Mouse (Mus musculus): Measurements from ENCODE around the gene Zbtb7b. TPM values are rescaled to one million over a fixed set of nuclear protein-coding genes. Genes with fewer than 3 reads are reported as not detected.

Gene Zbtb7b
- total and polyA plus RNA-seq, 2 experiments from 2014 or later: 2.4 to 18.4 TPM

DNA sequence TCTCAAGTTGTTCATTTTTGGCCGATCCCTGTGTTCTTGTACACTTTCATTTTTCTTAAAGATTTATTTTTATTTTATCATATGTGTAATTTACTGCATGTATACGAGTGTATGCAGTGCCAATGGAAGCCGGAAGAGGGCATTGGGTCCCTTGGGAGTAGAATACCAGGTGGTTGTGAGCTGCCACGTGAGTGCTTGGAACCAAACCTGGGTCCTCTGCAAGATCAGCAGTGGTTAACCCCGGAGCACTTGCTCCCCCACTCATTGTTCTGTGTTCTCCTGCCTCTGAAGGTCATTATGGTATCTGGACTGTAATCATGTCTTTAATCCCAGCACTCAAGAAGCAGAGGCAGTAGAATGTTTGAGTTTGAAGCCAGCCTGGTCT, 30.6 kb upstream of the Zbtb7b start:
- Histone ChIP-seq H3K27ac (ENCODE audit: low read depth) (no peak overlapping the region), H3K4me3 (ENCODE audit: low read depth, low read length) (no peak overlapping the region), H3K9ac (replicated peaks; ENCODE audit: low read depth, low read length) (no peak overlapping the region), H3K9me3 (replicated peaks; ENCODE audit: control insufficient read depth, low read length) (no peaks in the 10 kb centered on the region), H3K4me2 (ENCODE audit: low read depth, low read length) (no peak overlapping the region), H3K4me1 (ENCODE audit: control insufficient read depth, insufficient read depth) (peaks cover 12% of the 10 kb centered on the region; the same call in 1 of the 2 replicates), H3K27me3 (ENCODE audit: control insufficient read depth, insufficient read depth, low read length) (no peaks in the 10 kb centered on the region), H3K36me3 (replicated peaks; ENCODE audit: control insufficient read depth, insufficient read depth, low read length) (peaks cover 44% of the 10 kb centered on the region)
- ATAC-seq (ENCODE audit: insufficient read depth, low read depth) (no peak), DNase-seq (ENCODE audit: low spot score) (no peak)
- no peak for TF ChIP-seq EP300 (IDR thresholded peaks at IDR 0.05; ENCODE audit: low read depth)
- no peak for TF ChIP-seq CTCF (IDR thresholded peaks at IDR 0.05; ENCODE audit: low read depth)
- 73% methylated on average over 5 of the region's 5 CpGs for WGBS

DNA sequence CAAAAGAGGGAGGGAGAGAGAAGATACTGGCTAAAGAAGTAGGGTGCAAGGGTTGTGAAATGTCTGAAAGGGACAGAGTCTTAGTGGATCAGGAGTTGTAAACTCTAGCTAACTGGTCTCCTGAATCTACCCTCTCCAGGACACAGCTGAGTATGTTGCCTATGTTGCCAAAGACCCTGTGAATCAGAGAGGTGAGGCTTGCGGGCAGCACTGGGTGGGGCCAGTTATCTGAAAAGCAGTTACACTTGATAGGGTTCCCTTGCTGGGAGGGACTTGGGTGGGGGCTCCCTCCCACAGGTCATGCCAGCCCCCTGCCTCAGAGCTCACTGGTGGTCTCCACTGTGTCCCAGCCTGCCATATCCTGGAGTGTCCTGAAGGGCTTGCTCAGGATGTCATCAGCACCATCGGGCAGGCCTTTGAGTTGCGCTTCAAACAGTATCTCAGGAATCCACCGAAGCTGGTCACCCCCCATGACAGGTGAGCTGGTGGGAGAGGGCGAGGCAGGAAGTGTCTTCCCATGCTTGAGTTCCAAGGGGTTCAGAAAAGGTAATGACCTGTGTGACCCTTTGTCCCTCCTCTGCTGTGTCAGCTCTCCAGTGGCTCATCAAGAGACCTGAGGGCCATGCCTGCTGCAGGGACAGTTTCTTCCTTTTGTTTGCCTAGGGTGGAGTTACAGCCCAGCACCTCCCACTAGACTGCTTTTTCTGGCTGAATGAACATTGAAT, 30.0 kb upstream of the Zbtb7b start:
- Histone ChIP-seq H3K4me2 (ENCODE audit: low read depth, low read length) (no peak overlapping the region), H3K9ac (replicated peaks; ENCODE audit: low read depth, low read length) (no peak overlapping the region), H3K9me3 (replicated peaks; ENCODE audit: control insufficient read depth, low read length) (no peaks in the 10 kb centered on the region), H3K27me3 (ENCODE audit: control insufficient read depth, insufficient read depth, low read length) (no peaks in the 10 kb centered on the region), H3K4me1 (ENCODE audit: control insufficient read depth, insufficient read depth) (peaks cover 12% of the 10 kb centered on the region; the same call in 1 of the 2 replicates), H3K27ac (ENCODE audit: low read depth) (no peak overlapping the region), H3K4me3 (ENCODE audit: low read depth, low read length) (no peak overlapping the region), H3K36me3 (replicated peaks; ENCODE audit: control insufficient read depth, insufficient read depth, low read length) (peaks cover 44% of the 10 kb centered on the region)
- 85% methylated on average over 5 of the region's 5 CpGs for WGBS
- ATAC-seq (ENCODE audit: insufficient read depth, low read depth) (no peak), DNase-seq (ENCODE audit: low spot score) (no peak)
- TF ChIP-seq CTCF (IDR thresholded peaks at IDR 0.05; ENCODE audit: low read depth) (no peak), EP300 (IDR thresholded peaks at IDR 0.05; ENCODE audit: low read depth) (no peak)

DNA sequence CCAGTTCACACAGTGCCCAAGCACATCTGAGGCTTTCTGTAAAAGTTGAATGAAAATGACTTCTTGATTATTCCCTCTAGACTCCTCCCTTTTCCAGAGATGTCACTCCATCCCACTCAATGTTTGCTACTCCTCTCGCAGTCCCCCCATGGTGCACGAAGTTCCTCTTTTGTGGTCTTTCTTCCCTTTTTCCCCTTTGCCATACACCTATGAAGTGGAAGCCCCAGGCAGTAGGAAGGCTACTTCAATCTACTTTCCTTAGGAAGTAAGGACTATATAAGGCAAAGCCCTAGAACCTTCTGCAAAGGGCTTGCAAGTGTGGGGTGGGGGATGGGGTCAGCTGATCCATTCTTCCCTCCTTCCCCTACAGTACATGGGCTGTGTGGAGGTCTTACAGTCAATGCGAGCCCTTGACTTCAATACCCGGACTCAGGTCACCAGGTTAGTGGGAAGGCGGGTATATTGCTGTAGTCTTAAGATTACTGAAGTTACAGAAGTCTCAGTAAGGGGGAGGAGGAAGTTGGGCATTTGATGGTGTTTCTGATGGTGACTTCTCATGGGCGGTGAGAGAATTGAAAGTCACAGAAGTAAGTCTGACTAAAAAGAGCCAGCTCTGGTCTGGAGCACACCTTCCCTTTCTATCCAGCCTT, 28.1 kb upstream of the Zbtb7b start:
- peaks cover 12% of the 10 kb centered on the region; the same call in 1 of the 2 replicates for H3K4me1 ChIP-seq (ENCODE audit: control insufficient read depth, insufficient read depth)
- ATAC-seq (ENCODE audit: insufficient read depth, low read depth) (no peak), DNase-seq (ENCODE audit: low spot score) (no peak)
- H3K9ac ChIP-seq (replicated peaks; ENCODE audit: low read depth, low read length): no peak overlapping the region
- no peak for TF ChIP-seq CTCF (IDR thresholded peaks at IDR 0.05; ENCODE audit: low read depth)
- no peak for TF ChIP-seq EP300 (IDR thresholded peaks at IDR 0.05; ENCODE audit: low read depth)
- H3K4me2 ChIP-seq (ENCODE audit: low read depth, low read length): peak overlapping the region; percentile 85
- no peaks in the 10 kb centered on the region for H3K9me3 ChIP-seq (replicated peaks; ENCODE audit: control insufficient read depth, low read length)
- H3K36me3 ChIP-seq (replicated peaks; ENCODE audit: control insufficient read depth, insufficient read depth, low read length): peaks cover 39% of the 10 kb centered on the region
- peak overlapping the region; percentile 47 for H3K4me3 ChIP-seq (ENCODE audit: low read depth, low read length)
- 59% methylated on average over 6 of the region's 6 CpGs for WGBS
- H3K27me3 ChIP-seq (ENCODE audit: control insufficient read depth, insufficient read depth, low read length): no peaks in the 10 kb centered on the region
- H3K27ac ChIP-seq (ENCODE audit: low read depth): no peak overlapping the region

GRCm38 (mm10) chr3:89421810-89422473, 27.4 kb upstream of the Zbtb7b start:
- 16% methylated on average over 22 of the region's 22 CpGs for WGBS
- TF ChIP-seq EP300 (IDR thresholded peaks at IDR 0.05; ENCODE audit: low read depth) (no peak), CTCF (IDR thresholded peaks at IDR 0.05; ENCODE audit: low read depth) (no peak)
- H3K36me3 ChIP-seq (replicated peaks; ENCODE audit: control insufficient read depth, insufficient read depth, low read length): peaks cover 32% of the 10 kb centered on the region
- peak overlapping the region; percentile 85 for H3K4me2 ChIP-seq (ENCODE audit: low read depth, low read length)
- DNase-seq (ENCODE audit: low spot score): no peak
- peak overlapping the region; percentile 61 for H3K9ac ChIP-seq (replicated peaks; ENCODE audit: low read depth, low read length)
- H3K4me3 ChIP-seq (ENCODE audit: low read depth, low read length): peak overlapping the region; percentile 47
- no peaks in the 10 kb centered on the region for H3K9me3 ChIP-seq (replicated peaks; ENCODE audit: control insufficient read depth, low read length)
- no peaks in the 10 kb centered on the region for H3K27me3 ChIP-seq (ENCODE audit: control insufficient read depth, insufficient read depth, low read length)
- no peak for ATAC-seq (ENCODE audit: insufficient read depth, low read depth)
- peaks cover 12% of the 10 kb centered on the region; the same call in 1 of the 2 replicates for H3K4me1 ChIP-seq (ENCODE audit: control insufficient read depth, insufficient read depth)
- H3K27ac ChIP-seq (ENCODE audit: low read depth): peak overlapping the region; percentile 56

DNA sequence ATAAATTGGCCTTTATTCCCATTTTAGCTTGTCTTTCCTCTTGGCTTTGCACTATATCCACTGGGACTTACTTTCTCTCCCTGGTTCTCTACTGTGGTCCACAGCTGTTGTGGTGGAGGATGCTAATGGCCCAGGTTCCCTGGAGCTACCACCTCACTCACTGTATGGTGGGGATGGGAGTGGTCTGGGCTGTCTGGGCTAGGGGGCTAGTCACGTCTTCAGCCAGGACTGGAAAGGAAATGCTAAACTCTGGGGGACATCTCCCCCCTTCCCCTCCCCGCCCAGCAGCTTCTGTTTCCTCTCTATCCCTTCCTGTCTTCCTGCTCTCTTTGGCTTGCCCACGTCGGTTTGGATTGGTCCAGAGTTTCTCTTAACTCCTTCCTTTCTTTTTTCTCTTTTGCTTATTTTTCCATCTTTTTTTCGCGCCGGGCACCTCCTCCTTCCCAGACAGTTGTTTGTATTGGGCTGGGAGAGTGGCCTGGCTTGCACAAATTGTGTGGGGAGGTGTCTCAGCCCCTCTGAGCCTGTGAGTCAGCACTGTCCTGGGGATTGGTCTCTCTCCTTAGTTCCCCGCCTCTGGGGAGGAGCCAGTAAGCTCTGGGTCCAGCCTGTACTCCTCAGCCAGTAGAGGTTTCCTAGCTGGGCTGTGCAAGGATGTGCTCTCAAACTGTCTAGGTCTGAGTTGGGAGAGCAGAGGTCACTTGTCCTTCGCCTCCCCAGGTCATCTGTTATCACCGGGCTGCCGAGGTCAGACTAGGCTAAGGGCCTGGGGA, 26.6 kb upstream of the Zbtb7b start:
- H3K4me3 ChIP-seq (ENCODE audit: low read depth, low read length): peak overlapping the region; percentile 47
- H3K4me2 ChIP-seq (ENCODE audit: low read depth, low read length): peak overlapping the region; percentile 85
- 13% methylated on average over 11 of the region's 11 CpGs for WGBS
- peak; percentile 65 for ATAC-seq (ENCODE audit: insufficient read depth, low read depth)
- peaks cover 27% of the 10 kb centered on the region for H3K36me3 ChIP-seq (replicated peaks; ENCODE audit: control insufficient read depth, insufficient read depth, low read length)
- peak overlapping the region; percentile 98 for H3K27ac ChIP-seq (ENCODE audit: low read depth)
- H3K27me3 ChIP-seq (ENCODE audit: control insufficient read depth, insufficient read depth, low read length): no peaks in the 10 kb centered on the region
- peak overlapping the region; percentile 61 for H3K9ac ChIP-seq (replicated peaks; ENCODE audit: low read depth, low read length)
- peaks cover 12% of the 10 kb centered on the region; the same call in 1 of the 2 replicates for H3K4me1 ChIP-seq (ENCODE audit: control insufficient read depth, insufficient read depth)
- no peaks in the 10 kb centered on the region for H3K9me3 ChIP-seq (replicated peaks; ENCODE audit: control insufficient read depth, low read length)
- DNase-seq (ENCODE audit: low spot score): peak; percentile 88
- TF ChIP-seq CTCF (IDR thresholded peaks at IDR 0.05; ENCODE audit: low read depth) (no peak), EP300 (IDR thresholded peaks at IDR 0.05; ENCODE audit: low read depth) (no peak)
